Mouse (Mus musculus) stomach, postnatal 0 days (tissue): Measurements from ENCODE around the gene Psme4. TPM values are rescaled to one million over a fixed set of nuclear protein-coding genes. Genes with fewer than 3 reads are reported as not detected.

ENCODE experiments used
- ATAC-seq: fragments of 200-750 bp; cut with Nextera tagmentation; 2 replicates; pipeline ENCODE4 v1.8.0; 2017; ENCODE audit not compliant: low FRiP score, low TSS enrichment
- DNase-seq: peaks from one replicate; pipeline ENCODE4 v3.0.0-alpha.2; 2016; ENCODE audit warnings: low spot score
- H3K27ac ChIP-seq: fragments of 300-500 bp; sonication (generic); replicated peaks from 2 replicates; pipeline ENCODE4 v1.5.1; 2014; ENCODE audit warnings: mild to moderate bottlenecking, control low read depth
- H3K27me3 ChIP-seq: fragments of 300-500 bp; sonication (generic); 2 replicates; pipeline ENCODE4 v1.6.1; 2014; ENCODE audit warnings: low read length; ENCODE audit not compliant: control insufficient read depth, insufficient read depth
- H3K36me3 ChIP-seq: fragments of 300-500 bp; sonication (generic); 2 replicates; pipeline ENCODE4 v1.6.1; 2014; ENCODE audit warnings: low read length, mixed read lengths; ENCODE audit not compliant: control insufficient read depth, insufficient read depth
- H3K4me1 ChIP-seq: fragments of 300-500 bp; sonication (generic); replicated peaks from 2 replicates; pipeline ENCODE4 v1.6.1; 2014; ENCODE audit warnings: antibody characterized with exemption; ENCODE audit not compliant: control insufficient read depth, insufficient read depth
- H3K4me2 ChIP-seq: fragments of 300-500 bp; sonication (generic); replicated peaks from 2 replicates; pipeline ENCODE4 v1.6.1; 2014; ENCODE audit warnings: low read depth, mild to moderate bottlenecking, control low read depth, moderate library complexity
- H3K4me3 ChIP-seq: fragments of 300-500 bp; sonication (generic); 2 replicates; pipeline ENCODE4 v1.5.1; 2014; ENCODE audit warnings: low read depth, low read length, control low read depth
- H3K9ac ChIP-seq: fragments of 300-500 bp; sonication (generic); 2 replicates; pipeline ENCODE4 v1.6.1; 2014; ENCODE audit warnings: mild to moderate bottlenecking, low read length, control low read depth, mixed read lengths
- H3K9me3 ChIP-seq: fragments of 300-500 bp; sonication (generic); 2 replicates; pipeline ENCODE4 v1.6.1; 2016; ENCODE audit warnings: low read length; ENCODE audit not compliant: control insufficient read depth
- CTCF ChIP-seq: IDR thresholded peaks from 2 replicates; pipeline ENCODE4 v1.5.1; 2016; ENCODE audit warnings: antibody characterized with exemption, low read depth, mild to moderate bottlenecking, moderate library complexity
- EP300 ChIP-seq: optimal IDR thresholded peaks from 2 replicates; pipeline ENCODE3; 2016; ENCODE audit warnings: antibody characterized with exemption
- WGBS: fragments of 180-500 bp; shearing (Covaris S2); extraction: QIAGEN DNeasy Blood & Tissue Kit; methylation state at CpG from one replicate; pipeline ENCODE4 v1.1.7; 2014; 5-methylcytosine and 5-hydroxymethylcytosine counted together
- polyA plus RNA-seq: library from polyadenylated mRNA; unstranded; fragments of >200 nt; fragmentation: Nextera tagmentation; extraction: Ambion mirVana; gene quantifications from 2 replicates; pipeline ENCODE4 v1.2.1, GENCODE M21; 2015

Gene Psme4
- 9.9 and 10.7 TPM in 2 replicates for polyA plus RNA-seq

DNA sequence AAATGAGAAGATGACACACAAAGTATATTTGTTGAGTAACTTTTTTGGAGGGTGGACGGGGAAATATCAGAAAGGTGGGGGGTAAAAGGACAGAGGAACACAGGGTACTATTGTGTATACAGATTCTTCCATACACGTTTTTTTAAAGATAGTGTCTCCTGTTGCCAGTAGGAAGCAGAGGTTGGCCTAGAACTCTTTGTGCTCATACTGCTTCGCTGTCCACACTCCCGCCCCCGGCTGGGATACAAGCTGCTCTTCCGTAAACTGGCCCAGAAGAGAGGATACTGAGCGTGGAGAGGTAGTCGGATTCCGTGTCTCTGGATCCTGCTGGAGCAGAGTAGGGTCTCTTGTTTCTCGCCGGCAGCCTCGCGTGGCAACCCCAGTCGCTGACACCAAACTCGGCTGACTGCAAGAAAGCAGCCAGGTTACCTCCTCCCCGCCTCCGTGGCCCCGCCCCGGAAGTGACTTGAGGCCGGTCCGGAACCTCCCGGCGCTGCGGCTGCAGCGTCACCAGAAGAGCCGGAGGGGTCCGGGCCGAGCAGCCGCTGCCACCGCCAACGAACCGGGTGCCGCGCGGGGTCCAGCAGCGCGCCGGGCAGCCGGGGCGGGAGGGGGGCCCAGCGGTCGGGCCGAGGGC lies at the start of gene Psme4:
Gene Psme4 (plus strand): TSS at position 460 of the 637 bp plus-strand sequence.
- Histone ChIP-seq H3K36me3 (no peaks in the 10 kb centered on the region), H3K4me2 (peak within 1 kb of the TSS; percentile 62), H3K27ac (peak within 1 kb of the TSS; percentile 98), H3K9ac (peak within 1 kb of the TSS; percentile 99), H3K9me3 (no peaks in the 10 kb centered on the region), H3K4me3 (peak within 1 kb of the TSS; percentile 95), H3K4me1 (no peaks in the 10 kb centered on the region), H3K27me3 (no peaks in the 10 kb centered on the region)
- DNase-seq = peak; percentile 97
- peak; percentile 98 for ATAC-seq
- TF ChIP-seq EP300 = no peak
- no peak for TF ChIP-seq CTCF
- under 1% methylated on average over 41 of the region's 43 CpGs for WGBS

DNA sequence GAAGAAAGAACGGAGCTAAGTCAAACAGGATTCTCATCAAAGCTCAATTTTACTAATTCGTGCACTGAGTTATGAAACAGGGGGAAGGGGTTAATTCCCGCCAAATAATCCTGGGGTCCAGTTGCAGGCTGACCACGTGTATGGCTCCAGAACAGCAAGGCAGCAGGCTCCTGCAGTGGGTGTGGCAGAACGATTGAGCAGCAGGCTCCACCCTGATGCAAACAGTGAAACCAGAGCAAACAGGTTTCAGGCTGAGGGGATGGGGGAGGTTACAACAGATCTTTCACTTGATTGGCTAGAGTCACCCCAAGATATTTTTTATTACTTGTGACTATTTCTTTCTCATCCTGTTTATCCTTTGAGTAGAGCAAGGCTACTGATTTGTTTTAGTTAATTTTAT lies 48.1 kb upstream of the Psme4 start:
- Histone ChIP-seq H3K4me3 (no peak overlapping the region), H3K9ac (no peak overlapping the region), H3K27ac (no peak overlapping the region), H3K27me3 (no peaks in the 10 kb centered on the region), H3K36me3 (no peaks in the 10 kb centered on the region), H3K9me3 (no peaks in the 10 kb centered on the region), H3K4me2 (no peak overlapping the region), H3K4me1 (no peaks in the 10 kb centered on the region)
- ATAC-seq (no peak), DNase-seq (no peak)
- no peak for TF ChIP-seq EP300
- TF ChIP-seq CTCF = no peak
- WGBS = 50% methylated on average over 5 of the region's 5 CpGs

DNA sequence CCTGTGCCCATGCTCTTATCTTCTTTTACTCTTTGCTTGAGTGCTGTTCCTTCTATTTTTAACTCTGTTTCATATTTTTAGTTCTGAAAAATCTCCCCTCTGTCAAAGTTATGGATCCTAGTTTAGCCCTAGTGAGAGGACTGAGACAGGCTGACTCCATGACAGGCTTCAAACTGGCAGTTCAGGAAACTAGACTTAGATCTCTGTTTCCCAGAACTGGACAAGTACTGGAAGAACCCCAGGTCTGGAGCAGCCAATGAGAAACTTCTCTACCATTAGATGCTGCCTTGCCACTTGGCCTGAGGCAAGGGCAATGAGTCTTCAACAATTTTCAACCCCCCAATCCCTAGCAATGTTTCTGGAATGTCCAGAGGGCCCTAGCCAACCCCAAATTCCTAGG lies 40.8 kb upstream of the Psme4 start:
- no peaks in the 10 kb centered on the region for H3K9me3 ChIP-seq
- no peak for TF ChIP-seq CTCF
- TF ChIP-seq EP300 = no peak
- H3K27me3 ChIP-seq = no peaks in the 10 kb centered on the region
- DNase-seq (no peak), ATAC-seq (no peak)
- no peaks in the 10 kb centered on the region for H3K36me3 ChIP-seq
- H3K27ac ChIP-seq = no peak overlapping the region
- no peaks in the 10 kb centered on the region for H3K4me1 ChIP-seq
- H3K9ac ChIP-seq = no peak overlapping the region
- H3K4me2 ChIP-seq = no peak overlapping the region
- no peak overlapping the region for H3K4me3 ChIP-seq

DNA sequence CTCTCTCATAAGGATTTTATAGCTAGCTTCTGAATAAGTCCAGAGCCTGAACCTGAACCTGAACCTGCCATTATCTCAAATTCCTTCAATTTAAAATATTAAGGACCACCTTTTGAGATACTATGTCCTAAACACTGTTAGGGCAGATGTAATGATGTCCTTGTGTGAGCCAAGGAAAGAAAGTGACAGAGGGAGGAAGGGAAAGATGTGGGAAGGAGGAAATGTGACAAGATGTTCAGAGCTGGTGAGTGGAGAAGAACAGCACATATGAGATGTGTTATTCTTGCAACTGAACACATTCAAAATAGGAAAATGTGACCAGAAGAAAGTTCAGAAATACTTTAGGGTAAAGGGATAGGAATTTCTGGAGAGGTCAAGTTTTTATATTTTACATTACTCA lies 38.1 kb upstream of the Psme4 start:
- ATAC-seq = no peak
- Histone ChIP-seq H3K4me2 (no peak overlapping the region), H3K4me1 (no peaks in the 10 kb centered on the region), H3K4me3 (no peak overlapping the region), H3K27ac (no peak overlapping the region), H3K27me3 (no peaks in the 10 kb centered on the region), H3K9me3 (no peaks in the 10 kb centered on the region), H3K36me3 (no peaks in the 10 kb centered on the region), H3K9ac (no peak overlapping the region)
- TF ChIP-seq EP300 = no peak
- no peak for TF ChIP-seq CTCF
- no peak for DNase-seq

DNA sequence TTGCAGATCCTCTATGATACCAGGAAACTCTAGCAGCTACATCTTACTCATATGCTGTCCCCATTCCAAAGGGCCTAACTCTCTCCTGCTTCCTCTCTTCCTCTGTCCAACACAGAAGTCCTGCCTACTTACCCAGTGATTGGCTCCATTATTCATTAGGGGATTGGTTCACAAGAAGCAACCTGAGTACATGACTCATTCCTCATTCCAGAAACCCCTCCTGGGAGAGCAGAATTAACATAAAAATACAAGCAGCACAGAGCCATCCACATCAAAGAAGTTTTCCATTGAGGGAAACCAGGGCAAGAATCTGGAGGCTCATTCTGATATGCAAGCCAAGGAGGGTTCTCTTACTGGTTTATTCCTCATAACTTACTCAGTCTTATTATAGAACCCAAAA lies 27.5 kb upstream of the Psme4 start:
- Histone ChIP-seq H3K36me3 (no peaks in the 10 kb centered on the region), H3K9ac (no peak overlapping the region), H3K9me3 (no peaks in the 10 kb centered on the region), H3K27me3 (no peaks in the 10 kb centered on the region), H3K4me2 (no peak overlapping the region), H3K4me3 (no peak overlapping the region), H3K4me1 (no peaks in the 10 kb centered on the region), H3K27ac (no peak overlapping the region)
- no peak for TF ChIP-seq CTCF
- TF ChIP-seq EP300 = no peak
- ATAC-seq (no peak), DNase-seq (no peak)

DNA sequence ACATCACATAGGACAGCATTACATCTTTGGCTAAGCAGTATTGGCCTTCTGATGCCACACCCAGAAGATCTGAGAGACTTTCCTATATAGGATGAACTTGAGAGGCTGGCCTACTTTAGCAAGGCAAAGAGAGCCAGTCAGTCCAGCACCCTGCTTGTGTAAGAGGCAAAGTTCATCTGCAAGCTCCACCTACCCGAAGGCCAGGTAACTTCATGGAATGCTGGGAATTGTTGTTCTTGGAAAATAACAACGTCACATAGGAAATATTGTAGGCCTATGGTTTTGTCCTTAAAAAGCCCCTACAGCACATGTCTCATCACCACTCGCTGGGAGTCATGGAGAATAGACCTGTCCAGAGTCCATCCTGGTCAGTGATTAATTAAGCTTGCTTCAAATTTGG lies 22.6 kb upstream of the Psme4 start:
- Histone ChIP-seq H3K9me3 (no peaks in the 10 kb centered on the region), H3K4me3 (no peak overlapping the region), H3K27ac (no peak overlapping the region), H3K36me3 (no peaks in the 10 kb centered on the region), H3K4me1 (no peaks in the 10 kb centered on the region), H3K9ac (no peak overlapping the region), H3K4me2 (no peak overlapping the region), H3K27me3 (no peaks in the 10 kb centered on the region)
- ATAC-seq = no peak
- DNase-seq = no peak
- 89% methylated on average over 3 of the region's 3 CpGs for WGBS
- no peak for TF ChIP-seq CTCF
- TF ChIP-seq EP300 = no peak
